10 mouse cellular contexts compared by ENCODE assay signal in genomic region chr13:24551100-24551931, GRCm38 (mm10). TPM values are rescaled to one million over a fixed set of nuclear protein-coding genes. Genes with fewer than 3 reads are reported as not detected.
A peak's percentile ranks its signal among the peaks of the same experiment; 100 is the strongest.
DNase-seq lines count a peak whose midpoint lies in the region; ATAC-seq and TF ChIP-seq lines count a peak whose summit lies in the region.
"Had no signal": no experiment of that assay in that cellular context is flagged by ENCODE, and none has a peak within 500 bp of the region (broad histone marks: within the 10 kb centered on the region; RNA-seq: fewer than 3 reads in every experiment).

No protein-coding gene starts in this region.

- no peak for TF ChIP-seq CTCF in stomach, postnatal 0 days (IDR thresholded peaks at IDR 0.05; ENCODE audit: low read depth)

- no peak for DNase-seq in forebrain, embryonic 10.5 days (ENCODE audit: extremely low spot score, low spot score)
- DNase-seq in forebrain, embryonic 11.5 days (ENCODE audit: low spot score) = no peak
- DNase-seq in stomach, postnatal 0 days (ENCODE audit: low spot score) = no peak
- DNase-seq in gastrocnemius, postnatal 4 days (ENCODE audit: low spot score in 2 of 2) = no peak
- DNase-seq in urinary bladder, postnatal 36 days (ENCODE audit: low spot score in 2 of 2) = no peak
- DNase-seq in kidney, adult 11 months = no peak
- DNase-seq: heart, postnatal 36 days had no signal

- no peak for ATAC-seq in forebrain, embryonic 11.5 days (replicated peaks; ENCODE audit: low FRiP score)
- ATAC-seq in stomach, embryonic 14.5 days (ENCODE audit: insufficient number of reproducible peaks, insufficient read depth, low FRiP score, low read depth) = peak; percentile 56; the same call in 1 of the 2 replicates
- ATAC-seq in stomach, postnatal 0 days (ENCODE audit: low FRiP score, low TSS enrichment) = no peak
- ATAC-seq in liver, embryonic 16.5 days (ENCODE audit: low read depth) = peak; percentile 93

- 77% methylated on average over 14 of the region's 14 CpGs for WGBS in forebrain, embryonic 10.5 days
- WGBS in forebrain, embryonic 11.5 days = 73% methylated on average over 14 of the region's 14 CpGs
- WGBS in stomach, embryonic 14.5 days = 38% methylated on average over 12 of the region's 14 CpGs
- 25% methylated on average over 6 of the region's 14 CpGs for WGBS in stomach, postnatal 0 days
- WGBS in liver, embryonic 16.5 days (ENCODE audit: insufficient replicate concordance) = 18% methylated on average over 14 of the region's 14 CpGs

- no peaks in the 10 kb centered on the region for H3K36me3 ChIP-seq in forebrain, embryonic 10.5 days (replicated peaks)
- H3K36me3 ChIP-seq in forebrain, embryonic 11.5 days (ENCODE audit: control insufficient read depth, insufficient read depth, low read length) = no peaks in the 10 kb centered on the region
- H3K36me3 ChIP-seq in stomach, embryonic 14.5 days (ENCODE audit: control insufficient read depth, insufficient read depth, low read length) = no peaks in the 10 kb centered on the region
- no peaks in the 10 kb centered on the region for H3K36me3 ChIP-seq in stomach, postnatal 0 days (ENCODE audit: control insufficient read depth, insufficient read depth, low read length)
- no peaks in the 10 kb centered on the region for H3K36me3 ChIP-seq in liver, embryonic 16.5 days (ENCODE audit: control insufficient read depth, insufficient read depth)

- H3K9ac ChIP-seq in forebrain, embryonic 11.5 days (ENCODE audit: low read length) = no peak overlapping the region
- no peak overlapping the region for H3K9ac ChIP-seq in stomach, embryonic 14.5 days (replicated peaks; ENCODE audit: low read depth, low read length)
- H3K9ac ChIP-seq in stomach, postnatal 0 days (ENCODE audit: low read length) = no peak overlapping the region
- H3K9ac ChIP-seq in liver, embryonic 16.5 days (ENCODE audit: low read depth, low read length) = peak overlapping the region; percentile 33

- H3K27ac ChIP-seq in forebrain, embryonic 10.5 days = peak overlapping the region; percentile 15; the same call in 1 of the 2 replicates
- no peak overlapping the region for H3K27ac ChIP-seq in forebrain, embryonic 11.5 days (ENCODE audit: low read depth, low read length)
- H3K27ac ChIP-seq in stomach, embryonic 14.5 days (ENCODE audit: low read length) = no peak overlapping the region
- H3K27ac ChIP-seq in stomach, postnatal 0 days (replicated peaks) = no peak overlapping the region
- H3K27ac ChIP-seq in liver, embryonic 16.5 days (ENCODE audit: low read length) = peak overlapping the region; percentile 89

- peaks cover 31% of the 10 kb centered on the region for H3K4me1 ChIP-seq in forebrain, embryonic 10.5 days
- H3K4me1 ChIP-seq in forebrain, embryonic 11.5 days (replicated peaks; ENCODE audit: control insufficient read depth, insufficient read depth, low read length) = peaks cover 5% of the 10 kb centered on the region; the same call in 1 of the 2 replicates
- H3K4me1 ChIP-seq in stomach, embryonic 14.5 days (ENCODE audit: control insufficient read depth, insufficient read depth, low read length) = no peaks in the 10 kb centered on the region
- H3K4me1 ChIP-seq in stomach, postnatal 0 days (replicated peaks; ENCODE audit: control insufficient read depth, insufficient read depth) = no peaks in the 10 kb centered on the region
- H3K4me1 ChIP-seq in liver, embryonic 16.5 days (ENCODE audit: control insufficient read depth, low read depth, low read length) = peaks cover 56% of the 10 kb centered on the region

- H3K4me3 ChIP-seq in forebrain, embryonic 10.5 days = no peak overlapping the region
- H3K4me3 ChIP-seq in forebrain, embryonic 11.5 days (ENCODE audit: low read depth, low read length) = no peak overlapping the region
- no peak overlapping the region for H3K4me3 ChIP-seq in stomach, embryonic 14.5 days (ENCODE audit: low read depth, low read length)
- no peak overlapping the region for H3K4me3 ChIP-seq in stomach, postnatal 0 days (ENCODE audit: low read depth, low read length)
- peak overlapping the region; percentile 30 for H3K4me3 ChIP-seq in liver, embryonic 16.5 days (ENCODE audit: low read depth, low read length)
- H3K4me3 ChIP-seq: myocyte had no signal

- H3K4me2 ChIP-seq in forebrain, embryonic 11.5 days (ENCODE audit: low read depth, low read length, severe bottlenecking) = no peak overlapping the region
- no peak overlapping the region for H3K4me2 ChIP-seq in stomach, embryonic 14.5 days (replicated peaks; ENCODE audit: low read depth, low read length)
- no peak overlapping the region for H3K4me2 ChIP-seq in stomach, postnatal 0 days (replicated peaks; ENCODE audit: low read depth)
- peak overlapping the region; percentile 46 for H3K4me2 ChIP-seq in liver, embryonic 16.5 days (ENCODE audit: low read depth, low read length)

- no peak for TF ChIP-seq EP300 in stomach, postnatal 0 days (optimal IDR thresholded peaks at IDR 0.05)

- H3K27me3 ChIP-seq in forebrain, embryonic 10.5 days (ENCODE audit: poor library complexity, severe bottlenecking) = no peaks in the 10 kb centered on the region
- H3K27me3 ChIP-seq in forebrain, embryonic 11.5 days (ENCODE audit: control insufficient read depth, insufficient read depth, low read length) = no peaks in the 10 kb centered on the region
- no peaks in the 10 kb centered on the region for H3K27me3 ChIP-seq in stomach, embryonic 14.5 days (ENCODE audit: control insufficient read depth, insufficient read depth, low read length)
- H3K27me3 ChIP-seq in stomach, postnatal 0 days (ENCODE audit: control insufficient read depth, insufficient read depth, low read length) = no peaks in the 10 kb centered on the region
- no peaks in the 10 kb centered on the region for H3K27me3 ChIP-seq in liver, embryonic 16.5 days (ENCODE audit: control insufficient read depth, insufficient read depth, low read depth, low read length)

- H3K9me3 ChIP-seq in forebrain, embryonic 10.5 days = no peaks in the 10 kb centered on the region
- no peaks in the 10 kb centered on the region for H3K9me3 ChIP-seq in forebrain, embryonic 11.5 days (ENCODE audit: control insufficient read depth, low read length)
- H3K9me3 ChIP-seq in stomach, embryonic 14.5 days (ENCODE audit: control insufficient read depth, low read depth, low read length) = no peaks in the 10 kb centered on the region
- no peaks in the 10 kb centered on the region for H3K9me3 ChIP-seq in stomach, postnatal 0 days (ENCODE audit: control insufficient read depth, low read length)
- H3K9me3 ChIP-seq in liver, embryonic 16.5 days (replicated peaks; ENCODE audit: control insufficient read depth, low read length) = no peaks in the 10 kb centered on the region

RNA-seq across cellular contexts. Expression of gene Ripor2, which starts 30.7 kb away (rescaled TPM):
- polyA plus RNA-seq in forebrain, embryonic 10.5 days (2016; fragmentation: Nextera tagmentation; extraction: Ambion mirVana) = 1.5 and 2.2 TPM in 2 replicates
- 7.3 and 9.5 TPM in 2 replicates for polyA plus RNA-seq in forebrain, embryonic 11.5 days (2014; fragmentation: Nextera tagmentation; extraction: Ambion mirVana)
- 2.3 and 2.6 TPM in 2 replicates for polyA plus RNA-seq in stomach, embryonic 14.5 days (2014; fragmentation: Nextera tagmentation; extraction: Ambion mirVana)
- 1.6 and 1.8 TPM in 2 replicates for polyA plus RNA-seq in stomach, postnatal 0 days (2015; fragmentation: Nextera tagmentation; extraction: Ambion mirVana)
- 3.2 and 4.4 TPM in 2 replicates for polyA plus RNA-seq in liver, embryonic 16.5 days (2015; fragmentation: Nextera tagmentation; extraction: Ambion mirVana)
- total RNA-seq in gastrocnemius, postnatal 4 days (2021) = 10 to 100 TPM; 14.7 to 17.8 TPM

Comparison
In these comparisons a context has a peak if more than half of its experiments do, and no peak if none do; other contexts are left out.
1. H3K27ac ChIP-seq: peak in forebrain, embryonic 10.5 days (single experiment) and liver, embryonic 16.5 days (single experiment); none in forebrain, embryonic 11.5 days (single experiment), stomach, embryonic 14.5 days (single experiment) and stomach, postnatal 0 days (single experiment).
2. ATAC-seq: peak in stomach, embryonic 14.5 days (single experiment) and liver, embryonic 16.5 days (single experiment); none in forebrain, embryonic 11.5 days (single experiment) and stomach, postnatal 0 days (single experiment).